Mouse (Mus musculus) heart, postnatal 0 days (tissue): ENCODE results near the gene Cab39. TPM values are rescaled to one million over a fixed set of nuclear protein-coding genes. Genes with fewer than 3 reads are reported as not detected.

Experiments
- ATAC-seq: fragments of 200-750 bp; cut with Nextera tagmentation; 2 replicates; pipeline ENCODE4 v1.8.0; 2017; ENCODE audit warnings: low read depth, moderate number of reproducible peaks, moderate library complexity; ENCODE audit not compliant: insufficient read depth
- DNase-seq: peaks from one replicate; pipeline ENCODE4 v3.0.0-alpha.2; 2016; ENCODE audit warnings: low spot score
- H3K27ac ChIP-seq: fragments of 300-500 bp; sonication (generic); 2 replicates; pipeline ENCODE4 v1.5.1; 2014; ENCODE audit warnings: low read depth, mild to moderate bottlenecking
- H3K27me3 ChIP-seq: fragments of 300-500 bp; sonication (generic); 2 replicates; pipeline ENCODE4 v1.6.1; 2014; ENCODE audit warnings: low read length, mixed read lengths; ENCODE audit not compliant: control insufficient read depth, insufficient read depth
- H3K36me3 ChIP-seq: fragments of 300-500 bp; sonication (generic); replicated peaks from 2 replicates; pipeline ENCODE4 v1.6.1; 2014; ENCODE audit warnings: low read length, mixed read lengths; ENCODE audit not compliant: control insufficient read depth, insufficient read depth
- H3K4me1 ChIP-seq: fragments of 300-500 bp; sonication (generic); 2 replicates; pipeline ENCODE4 v1.6.1; 2014; ENCODE audit warnings: antibody characterized with exemption; ENCODE audit not compliant: control insufficient read depth, insufficient read depth
- H3K4me2 ChIP-seq: fragments of 300-500 bp; sonication (generic); 2 replicates; pipeline ENCODE4 v1.6.1; 2014; ENCODE audit warnings: low read depth, mild to moderate bottlenecking, low read length, moderate library complexity
- H3K4me3 ChIP-seq: fragments of 300-500 bp; sonication (generic); 2 replicates; pipeline ENCODE4 v1.5.1; 2014; ENCODE audit warnings: low read depth, low read length
- H3K9ac ChIP-seq: fragments of 300-500 bp; sonication (generic); replicated peaks from 2 replicates; pipeline ENCODE4 v1.6.1; 2014; ENCODE audit warnings: low read depth, low read length, mixed read lengths
- H3K9me3 ChIP-seq: fragments of 300-500 bp; sonication (generic); replicated peaks from 2 replicates; pipeline ENCODE4 v1.6.1; 2016; ENCODE audit warnings: low read length; ENCODE audit not compliant: control insufficient read depth
- CTCF ChIP-seq: IDR thresholded peaks from 2 replicates; pipeline ENCODE4 v1.5.1; 2016; ENCODE audit warnings: antibody characterized with exemption, control low read depth, low read depth
- EP300 ChIP-seq: IDR thresholded peaks from 2 replicates; pipeline ENCODE4 v1.6.1; 2016; ENCODE audit warnings: antibody characterized with exemption, low read depth
- whole genome bisulfite sequencing: fragments of 180-500 bp; shearing (Covaris S2); extraction: QIAGEN DNeasy Blood & Tissue Kit; methylation state at CpG from one replicate; pipeline ENCODE4 v1.1.7; 2014; 5-methylcytosine and 5-hydroxymethylcytosine counted together
- polyA plus RNA-seq: library from polyadenylated mRNA; unstranded; fragments of >200 nt; fragmentation: Nextera tagmentation; extraction: Ambion mirVana; gene quantifications from 2 replicates; pipeline ENCODE4 v1.2.1, GENCODE M21; 2015
- total RNA-seq: library from RNA; depleted of rRNA; stranded (reverse); fragments of >200 nt; gene quantifications from 2 replicates; pipeline ENCODE4 v1.2.3, GENCODE M21; 2014; ENCODE audit warnings: low replicate concordance

The Cab39 gene
- total and polyA plus RNA-seq, 2 experiments from 2014 or later, result 21.3 to 102 TPM

- peak within 1 kb of the TSS; percentile 89 for H3K4me3 ChIP-seq
- H3K27ac ChIP-seq, result peak within 1 kb of the TSS; percentile 80
- H3K9me3 ChIP-seq, result no peaks in the 10 kb centered on the region
- no peaks in the 10 kb centered on the region for H3K27me3 ChIP-seq
- ATAC-seq, result peak; percentile 72
- peak within 1 kb of the TSS; percentile 76 for H3K9ac ChIP-seq
- H3K4me2 ChIP-seq, result peak within 1 kb of the TSS; percentile 88
- H3K4me1 ChIP-seq, result peaks cover 36% of the 10 kb centered on the region
- WGBS, result under 1% methylated on average over 35 of the region's 35 CpGs
- peak; percentile 76 for DNase-seq
- TF ChIP-seq EP300 (no peak), CTCF (no peak)
- no peaks in the 10 kb centered on the region for H3K36me3 ChIP-seq
Observed at GRCm38 (mm10) chr1:85894231-85894747, 101.0 kb downstream of the Cab39 start, which contains the start of gene Itm2c. Gene Itm2c, plus strand, starts transcription at chr1:85894281.

GRCm38 (mm10) chr1:85894748-85895360 lies 101.6 kb downstream of the Cab39 start:
- H3K36me3 ChIP-seq, result no peaks in the 10 kb centered on the region
- under 1% methylated on average over 30 of the region's 30 CpGs for WGBS
- no peaks in the 10 kb centered on the region for H3K27me3 ChIP-seq
- ATAC-seq (peak; percentile 13), DNase-seq (peak; percentile 39)
- no peaks in the 10 kb centered on the region for H3K9me3 ChIP-seq
- peak overlapping the region; percentile 76 for H3K9ac ChIP-seq
- H3K27ac ChIP-seq, result peak overlapping the region; percentile 80
- H3K4me2 ChIP-seq, result peak overlapping the region; percentile 88
- peak overlapping the region; percentile 89 for H3K4me3 ChIP-seq
- TF ChIP-seq EP300 (no peak), CTCF (no peak)
- peaks cover 41% of the 10 kb centered on the region for H3K4me1 ChIP-seq

- DNase-seq (peak; percentile 85), ATAC-seq (peak; percentile 83)
- WGBS, result 8% methylated on average over 15 of the region's 15 CpGs
- H3K4me2 ChIP-seq, result peak overlapping the region; percentile 88
- H3K27ac ChIP-seq, result peak overlapping the region; percentile 80
- no peaks in the 10 kb centered on the region for H3K9me3 ChIP-seq
- TF ChIP-seq CTCF (peak; percentile 33; the same call in 1 of the 2 replicates), EP300 (no peak)
- no peaks in the 10 kb centered on the region for H3K36me3 ChIP-seq
- peaks cover 47% of the 10 kb centered on the region for H3K4me1 ChIP-seq
- H3K4me3 ChIP-seq, result peak overlapping the region; percentile 89
- no peaks in the 10 kb centered on the region for H3K27me3 ChIP-seq
- peak overlapping the region; percentile 76 for H3K9ac ChIP-seq
Observed at GRCm38 (mm10) chr1:85895391-85895837, 102.2 kb downstream of the Cab39 start.

- no peak for DNase-seq
- no peaks in the 10 kb centered on the region for H3K9me3 ChIP-seq
- no peak overlapping the region for H3K9ac ChIP-seq
- peak overlapping the region; percentile 80; the same call in 1 of the 2 replicates for H3K27ac ChIP-seq
- H3K27me3 ChIP-seq, result no peaks in the 10 kb centered on the region
- no peaks in the 10 kb centered on the region for H3K36me3 ChIP-seq
- H3K4me3 ChIP-seq, result peak overlapping the region; percentile 89; the same call in 1 of the 2 replicates
- TF ChIP-seq CTCF (no peak), EP300 (no peak)
- peak overlapping the region; percentile 88 for H3K4me2 ChIP-seq
- peaks cover 54% of the 10 kb centered on the region for H3K4me1 ChIP-seq
- no peak for ATAC-seq
- whole genome bisulfite sequencing, result 78% methylated on average over 5 of the region's 5 CpGs
Observed at GRCm38 (mm10) chr1:85896110-85896509, 102.9 kb downstream of the Cab39 start.

- H3K9ac ChIP-seq, result no peak overlapping the region
- H3K27ac ChIP-seq, result peak overlapping the region; percentile 47; the same call in 1 of the 2 replicates
- ATAC-seq, result no peak
- no peaks in the 10 kb centered on the region for H3K9me3 ChIP-seq
- WGBS, result 46% methylated on average over 12 of the region's 12 CpGs
- H3K27me3 ChIP-seq, result no peaks in the 10 kb centered on the region
- peaks cover 63% of the 10 kb centered on the region for H3K4me1 ChIP-seq
- TF ChIP-seq CTCF, result no peak
- TF ChIP-seq EP300, result no peak
- DNase-seq, result peak; percentile 35
- H3K4me3 ChIP-seq, result no peak overlapping the region
- H3K4me2 ChIP-seq, result peak overlapping the region; percentile 27
- no peaks in the 10 kb centered on the region for H3K36me3 ChIP-seq
Observed at GRCm38 (mm10) chr1:85896781-85897700, 103.8 kb downstream of the Cab39 start.
